Mouse (Mus musculus) heart, embryonic 14.5 days (tissue): ENCODE data around the gene Fis1. TPM values are rescaled to one million over a fixed set of nuclear protein-coding genes. Genes with fewer than 3 reads are reported as not detected.

ENCODE experiments used
- ATAC-seq: fragments of 200-750 bp; cut with Nextera tagmentation; 2 replicates; pipeline ENCODE4 v1.8.0; 2017; ENCODE audit warnings: low read depth, moderate TSS enrichment; ENCODE audit not compliant: insufficient number of reproducible peaks, insufficient read depth, low FRiP score
- H3K27ac ChIP-seq, 2 experiments: fragments of 200-500 bp in 1 of 2; fragments of 300-500 bp in 1 of 2; sonication (generic) in 1 of 2; replicated peaks in 1 of 2; 2 replicates each; pipeline ENCODE4 v1.5.1; 2012 to 2014; ENCODE audit warnings: low read depth in 2 of 2, low read length in 2 of 2, control low read depth in 1 of 2, mild to moderate bottlenecking in 1 of 2, mixed read lengths in 1 of 2; ENCODE audit not compliant: control insufficient read depth in 1 of 2, insufficient read depth in 1 of 2
- H3K27me3 ChIP-seq: fragments of 300-500 bp; sonication (generic); 2 replicates; pipeline ENCODE4 v1.6.1; 2014; ENCODE audit warnings: mild to moderate bottlenecking, low read length, control low read depth; ENCODE audit not compliant: control insufficient read depth, insufficient read depth
- H3K36me3 ChIP-seq: fragments of 300-500 bp; sonication (generic); 2 replicates; pipeline ENCODE4 v1.6.1; 2014; ENCODE audit warnings: mild to moderate bottlenecking, control low read depth, low read length, mixed read lengths; ENCODE audit not compliant: control insufficient read depth, insufficient read depth
- H3K4me1 ChIP-seq, 2 experiments: fragments of 200-500 bp in 1 of 2; fragments of 300-500 bp in 1 of 2; sonication (generic) in 1 of 2; 2 replicates each; pipeline ENCODE4 v1.6.1; 2012 to 2014; ENCODE audit warnings: low read length in 2 of 2, control low read depth in 1 of 2, mixed read lengths in 1 of 2; ENCODE audit not compliant: control insufficient read depth in 2 of 2, insufficient read depth in 2 of 2
- H3K4me2 ChIP-seq: fragments of 300-500 bp; sonication (generic); 2 replicates; pipeline ENCODE4 v1.6.1; 2014; ENCODE audit warnings: mild to moderate bottlenecking, low read length
- H3K4me3 ChIP-seq, 2 experiments: fragments of 200-500 bp in 1 of 2; fragments of 300-500 bp in 1 of 2; sonication (generic) in 1 of 2; 2 replicates each; pipeline ENCODE4 v1.5.1; 2012 to 2014; ENCODE audit warnings: low read length in 2 of 2, mild to moderate bottlenecking in 2 of 2, control low read depth in 1 of 2, low read depth in 1 of 2, moderate library complexity in 1 of 2; ENCODE audit not compliant: control insufficient read depth in 1 of 2, insufficient read depth in 1 of 2
- H3K9ac ChIP-seq: fragments of 300-500 bp; sonication (generic); 2 replicates; pipeline ENCODE4 v1.6.1; 2014; ENCODE audit warnings: mild to moderate bottlenecking, low read length
- H3K9me3 ChIP-seq: fragments of 300-500 bp; sonication (generic); 2 replicates; pipeline ENCODE4 v1.6.1; 2016; ENCODE audit warnings: low read length, control low read depth; ENCODE audit not compliant: control insufficient read depth
- whole genome bisulfite sequencing: fragments of 180-500 bp; shearing (Covaris S2); extraction: QIAGEN DNeasy Blood & Tissue Kit; methylation state at CpG from one replicate; pipeline ENCODE4 v1.1.7; 2014; 5-methylcytosine and 5-hydroxymethylcytosine counted together
- polyA plus RNA-seq: library from polyadenylated mRNA; unstranded; fragments of >200 nt; fragmentation: Nextera tagmentation; extraction: Ambion mirVana; gene quantifications from 2 replicates; pipeline ENCODE4 v1.2.1, GENCODE M21; 2014

The Fis1 gene
- polyA plus RNA-seq, 1 experiment from 2014 or later: 314 TPM

GRCm38 (mm10) chr5:136962501-136962900 is 9.4 kb downstream of the Fis1 start:
- Histone ChIP-seq H3K9ac (peak overlapping the region; percentile 82), H3K4me1 (peaks cover 15 to 36% of the 10 kb centered on the region in 2 experiments), H3K4me2 (peak overlapping the region; percentile 80), H3K4me3 (peak overlapping the region; percentile 68 to 94), H3K36me3 (peaks cover 37% of the 10 kb centered on the region), H3K27ac (peak overlapping the region; percentile 78 to 82), H3K9me3 (no peaks in the 10 kb centered on the region), H3K27me3 (no peaks in the 10 kb centered on the region)
- ATAC-seq: no peak
- 3% methylated on average over 10 of the region's 10 CpGs for WGBS

- no peaks in the 10 kb centered on the region for H3K27me3 ChIP-seq
- peaks cover 17 to 36% of the 10 kb centered on the region in 2 experiments for H3K4me1 ChIP-seq
- no peaks in the 10 kb centered on the region for H3K9me3 ChIP-seq
- ATAC-seq: no peak
- peak overlapping the region; percentile 68 to 94; a peak in 3 of 4 replicates for H3K4me3 ChIP-seq
- H3K36me3 ChIP-seq: peaks cover 37% of the 10 kb centered on the region
- H3K27ac ChIP-seq: no peak overlapping the region
- whole genome bisulfite sequencing: 76% methylated on average over 8 of the region's 8 CpGs
- peak overlapping the region; percentile 82 for H3K9ac ChIP-seq
- H3K4me2 ChIP-seq: peak overlapping the region; percentile 80
Measured at GRCm38 (mm10) chr5:136962966-136963540, 10.0 kb downstream of the Fis1 start.

GRCm38 (mm10) chr5:136965210-136965609 is 12.1 kb downstream of the Fis1 start:
- Histone ChIP-seq H3K27ac (peak overlapping the region in 1 of 2 experiments; percentile 65; a peak in 1 of 4 replicates), H3K27me3 (no peaks in the 10 kb centered on the region), H3K36me3 (peaks cover 37% of the 10 kb centered on the region), H3K4me1 (peaks cover 17 to 36% of the 10 kb centered on the region in 2 experiments), H3K4me2 (no peak overlapping the region), H3K9me3 (no peaks in the 10 kb centered on the region), H3K4me3 (no peak overlapping the region), H3K9ac (no peak overlapping the region)
- 72% methylated on average over 9 of the region's 9 CpGs for WGBS
- ATAC-seq: no peak

GRCm38 (mm10) chr5:136965686-136966085 is 12.6 kb downstream of the Fis1 start:
- Histone ChIP-seq H3K36me3 (peaks cover 37% of the 10 kb centered on the region), H3K27ac (peak overlapping the region; percentile 65 to 79), H3K4me3 (no peak overlapping the region), H3K27me3 (no peaks in the 10 kb centered on the region), H3K4me2 (no peak overlapping the region), H3K9me3 (no peaks in the 10 kb centered on the region), H3K4me1 (peaks cover 17 to 36% of the 10 kb centered on the region in 2 experiments), H3K9ac (peak overlapping the region; percentile 12; the same call in 1 of the 2 replicates)
- ATAC-seq: no peak
- WGBS: 80% methylated on average over 8 of the region's 8 CpGs

GRCm38 (mm10) chr5:136966331-136966730 is 13.3 kb downstream of the Fis1 start, which contains the start of gene Cldn15:
Gene Cldn15, plus strand, starts transcription at chr5:136966616.
- WGBS: 59% methylated on average over 6 of the region's 6 CpGs
- Histone ChIP-seq H3K4me3 (no peak within 1 kb of the TSS), H3K27ac (peak within 1 kb of the TSS; percentile 65 to 79), H3K9ac (peak within 1 kb of the TSS; percentile 12; the same call in 1 of the 2 replicates), H3K9me3 (no peaks in the 10 kb centered on the region), H3K4me1 (peaks cover 17 to 34% of the 10 kb centered on the region in 2 experiments), H3K4me2 (no peak within 1 kb of the TSS), H3K36me3 (peaks cover 37% of the 10 kb centered on the region), H3K27me3 (no peaks in the 10 kb centered on the region)
- ATAC-seq: peak; percentile 24; the same call in 1 of the 2 replicates

- Histone ChIP-seq H3K27ac (peak overlapping the region; percentile 59 to 65), H3K27me3 (no peaks in the 10 kb centered on the region), H3K4me2 (no peak overlapping the region), H3K4me1 (peaks cover 14 to 30% of the 10 kb centered on the region in 2 experiments), H3K36me3 (peaks cover 37% of the 10 kb centered on the region), H3K9me3 (no peaks in the 10 kb centered on the region), H3K4me3 (no peak overlapping the region), H3K9ac (no peak overlapping the region)
- no peak for ATAC-seq
- 84% methylated on average over 4 of the region's 4 CpGs for WGBS
Measured at GRCm38 (mm10) chr5:136966861-136967455, 13.9 kb downstream of the Fis1 start.

- no peak overlapping the region for H3K4me3 ChIP-seq
- peaks cover 14 to 30% of the 10 kb centered on the region in 2 experiments for H3K4me1 ChIP-seq
- H3K9ac ChIP-seq: no peak overlapping the region
- peak overlapping the region; percentile 37 to 65; a peak in 2 of 4 replicates for H3K27ac ChIP-seq
- H3K36me3 ChIP-seq: peaks cover 37% of the 10 kb centered on the region
- 43% methylated on average over 10 of the region's 10 CpGs for WGBS
- ATAC-seq: peak; percentile 38; the same call in 1 of the 2 replicates
- no peaks in the 10 kb centered on the region for H3K9me3 ChIP-seq
- H3K4me2 ChIP-seq: no peak overlapping the region
- no peaks in the 10 kb centered on the region for H3K27me3 ChIP-seq
Measured at GRCm38 (mm10) chr5:136967592-136967991, 14.5 kb downstream of the Fis1 start.
